Mouse (Mus musculus) liver, embryonic 15.5 days (tissue): ENCODE data around the gene Tmem8b. TPM values are rescaled to one million over a fixed set of nuclear protein-coding genes. Genes with fewer than 3 reads are reported as not detected.
A peak's percentile ranks its signal among the peaks of the same experiment; 100 is the strongest.

Experiments used
- ATAC-seq: fragments of 200-750 bp; cut with Nextera tagmentation; 2 replicates; pipeline ENCODE4 v1.8.0; 2017; ENCODE audit warnings: moderate number of reproducible peaks, mild to moderate bottlenecking, moderate library complexity; ENCODE audit not compliant: insufficient read depth
- H3K27ac ChIP-seq: fragments of 300-500 bp; sonication (generic); replicated peaks from 2 replicates; pipeline ENCODE4 v1.5.1; 2015; ENCODE audit warnings: mild to moderate bottlenecking, inconsistent platforms
- H3K27me3 ChIP-seq: fragments of 300-500 bp; sonication (generic); 2 replicates; pipeline ENCODE4 v1.6.1; 2015; ENCODE audit warnings: mild to moderate bottlenecking, inconsistent platforms
- H3K36me3 ChIP-seq: fragments of 300-500 bp; sonication (generic); replicated peaks from 2 replicates; pipeline ENCODE4 v1.6.1; 2015; ENCODE audit warnings: moderate library complexity, mild to moderate bottlenecking, inconsistent platforms
- H3K4me1 ChIP-seq: fragments of 300-500 bp; sonication (generic); replicated peaks from 2 replicates; pipeline ENCODE4 v1.6.1; 2015; ENCODE audit warnings: inconsistent platforms
- H3K4me2 ChIP-seq: fragments of 300-500 bp; sonication (generic); 2 replicates; pipeline ENCODE4 v1.6.1; 2015; ENCODE audit warnings: moderate library complexity, mild to moderate bottlenecking, inconsistent platforms
- H3K4me3 ChIP-seq: fragments of 300-500 bp; sonication (generic); replicated peaks from 2 replicates; pipeline ENCODE4 v1.5.1; 2015; ENCODE audit warnings: mild to moderate bottlenecking, inconsistent platforms
- H3K9ac ChIP-seq: fragments of 300-500 bp; sonication (generic); 2 replicates; pipeline ENCODE4 v1.6.1; 2015; ENCODE audit warnings: moderate library complexity, mild to moderate bottlenecking, inconsistent platforms
- H3K9me3 ChIP-seq: fragments of 300-500 bp; sonication (generic); replicated peaks from 2 replicates; pipeline ENCODE4 v1.6.1; 2016; ENCODE audit warnings: inconsistent platforms
- WGBS: fragments of 180-500 bp; shearing (Covaris S2); methylation state at CpG from one replicate; pipeline ENCODE4 v1.1.7; 2015; ENCODE audit warnings: mixed read lengths; ENCODE audit not compliant: insufficient replicate concordance; 5-methylcytosine and 5-hydroxymethylcytosine counted together
- polyA plus RNA-seq: library from polyadenylated mRNA; unstranded; fragments of >200 nt; fragmentation: Nextera tagmentation; extraction: Ambion mirVana; gene quantifications from 2 replicates; pipeline ENCODE4 v1.2.1, GENCODE M21; 2015

Gene Tmem8b
- 0.15 and 0.20 TPM in 2 replicates for polyA plus RNA-seq

- Histone ChIP-seq H3K27ac (peak within 1 kb of the TSS; percentile 38; the same call in 1 of the 2 replicates), H3K4me2 (peak within 1 kb of the TSS; percentile 96), H3K4me3 (peak within 1 kb of the TSS; percentile 80), H3K9ac (peak within 1 kb of the TSS; percentile 77), H3K9me3 (no peaks in the 10 kb centered on the region), H3K4me1 (peaks cover 19% of the 10 kb centered on the region), H3K27me3 (peaks cover 55% of the 10 kb centered on the region), H3K36me3 (no peaks in the 10 kb centered on the region)
- ATAC-seq: peak; percentile 94
- WGBS: 2% methylated on average over 41 of the region's 41 CpGs
These were observed at the start of gene Tmem8b, which contains the start of gene Fam221b for GRCm38 (mm10) chr4:43668782-43669427. Gene Tmem8b (plus strand): TSS chr4:43668971. Gene Fam221b (minus strand): TSS chr4:43669145.

DNA sequence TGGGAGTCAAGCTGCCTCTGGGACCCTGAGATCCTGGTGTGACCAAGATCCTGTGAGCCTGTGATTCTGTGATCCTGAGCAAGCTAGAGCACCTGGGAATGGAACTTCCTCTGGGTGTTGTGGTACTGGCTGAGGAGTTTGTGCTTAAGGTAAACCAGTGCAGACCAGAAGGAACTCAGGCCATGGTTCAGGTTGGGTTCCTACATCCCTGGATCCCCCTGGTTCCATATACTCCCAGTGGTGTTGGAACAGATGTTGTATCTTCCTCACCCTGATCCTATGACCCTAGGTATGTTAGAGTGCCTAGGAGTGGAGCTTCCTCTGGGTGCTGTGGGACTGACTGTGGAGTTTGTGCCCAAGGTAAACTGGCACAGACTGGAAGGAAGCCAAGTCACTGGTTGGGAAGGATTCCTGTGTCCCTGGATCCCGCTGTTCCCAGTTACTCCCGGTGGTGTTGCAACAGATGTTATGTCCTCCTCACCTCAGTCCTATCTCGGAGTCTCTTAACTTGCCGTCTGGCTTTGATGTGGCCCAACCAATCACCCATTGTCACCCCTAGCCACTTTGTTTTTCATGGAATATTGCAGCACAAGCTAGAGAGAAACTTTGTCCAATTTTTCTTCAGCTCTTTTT, 48.5 kb upstream of the Tmem8b start:
- H3K4me2 ChIP-seq: no peak overlapping the region
- no peak overlapping the region for H3K4me3 ChIP-seq
- peaks cover 4% of the 10 kb centered on the region for H3K9me3 ChIP-seq
- H3K27ac ChIP-seq: no peak overlapping the region
- WGBS: 66% methylated on average over 4 of the region's 4 CpGs
- H3K4me1 ChIP-seq: no peaks in the 10 kb centered on the region
- no peaks in the 10 kb centered on the region for H3K36me3 ChIP-seq
- H3K9ac ChIP-seq: no peak overlapping the region
- ATAC-seq: no peak
- no peaks in the 10 kb centered on the region for H3K27me3 ChIP-seq

DNA sequence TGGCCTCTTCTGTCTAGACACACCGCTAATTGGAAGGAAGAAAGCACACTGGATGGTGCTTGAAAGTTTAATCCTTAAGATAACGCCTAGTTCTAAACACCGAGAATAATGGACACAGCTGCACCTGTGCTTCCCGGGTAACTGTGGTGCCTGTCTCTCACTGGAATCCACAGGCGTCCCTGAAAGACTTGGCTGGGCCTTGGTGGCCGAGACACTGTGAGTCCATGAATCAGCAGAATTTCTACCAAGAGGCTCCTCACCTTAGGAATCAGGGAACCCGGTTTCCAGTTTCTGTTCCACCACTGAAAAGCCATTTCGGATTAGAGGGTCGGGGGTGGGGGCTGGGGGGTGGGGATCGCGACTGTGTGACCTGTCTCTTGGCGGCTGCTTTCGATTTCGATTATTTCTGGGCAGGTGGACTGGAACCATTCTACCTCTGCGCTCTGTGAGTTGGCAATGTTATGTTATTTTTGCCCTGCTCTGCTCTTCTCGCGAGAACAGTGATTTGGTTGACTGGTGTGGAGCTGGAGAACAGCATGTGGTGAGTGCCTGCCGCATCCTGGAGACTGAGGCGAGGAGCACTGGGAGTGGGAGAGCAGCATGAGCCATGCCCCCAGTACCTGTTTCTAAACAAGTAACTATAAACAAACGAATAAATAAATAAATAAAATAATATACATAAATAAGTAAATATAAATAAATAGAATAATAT, 39.5 kb upstream of the Tmem8b start:
- peaks cover 8% of the 10 kb centered on the region for H3K9me3 ChIP-seq
- peak; percentile 44; the same call in 1 of the 2 replicates for ATAC-seq
- peaks cover 24% of the 10 kb centered on the region for H3K4me1 ChIP-seq
- WGBS: 47% methylated on average over 20 of the region's 20 CpGs
- peak overlapping the region; percentile 46 for H3K4me2 ChIP-seq
- H3K4me3 ChIP-seq: 0 out of 2 replicates have a peak overlapping the region, but pooled peaks have one; percentile 20
- H3K27me3 ChIP-seq: peaks cover 46% of the 10 kb centered on the region
- no peak overlapping the region for H3K27ac ChIP-seq
- H3K36me3 ChIP-seq: no peaks in the 10 kb centered on the region
- H3K9ac ChIP-seq: no peak overlapping the region

- Histone ChIP-seq H3K27me3 (peaks cover 46% of the 10 kb centered on the region), H3K9ac (no peak overlapping the region), H3K9me3 (peaks cover 6% of the 10 kb centered on the region), H3K4me2 (peak overlapping the region; percentile 43; the same call in 1 of the 2 replicates), H3K27ac (no peak overlapping the region), H3K4me1 (peaks cover 24% of the 10 kb centered on the region), H3K36me3 (no peaks in the 10 kb centered on the region), H3K4me3 (no peak overlapping the region)
- ATAC-seq: 0 out of 2 replicates have a peak, but pooled peaks have one; percentile 52
- WGBS: 9% methylated on average over 5 of the region's 5 CpGs
These were observed 38.7 kb upstream of the Tmem8b start for GRCm38 (mm10) chr4:43630030-43630581.

GRCm38 (mm10) chr4:43630671-43631045, 38.1 kb upstream of the Tmem8b start:
- no peak overlapping the region for H3K27ac ChIP-seq
- H3K4me3 ChIP-seq: peak overlapping the region; percentile 56; the same call in 1 of the 2 replicates
- WGBS: 25% methylated on average over 5 of the region's 5 CpGs
- H3K4me2 ChIP-seq: peak overlapping the region; percentile 80
- H3K4me1 ChIP-seq: peaks cover 24% of the 10 kb centered on the region
- no peak overlapping the region for H3K9ac ChIP-seq
- peaks cover 52% of the 10 kb centered on the region for H3K27me3 ChIP-seq
- H3K36me3 ChIP-seq: no peaks in the 10 kb centered on the region
- no peak for ATAC-seq
- H3K9me3 ChIP-seq: peaks cover under 1% of the 10 kb centered on the region

DNA sequence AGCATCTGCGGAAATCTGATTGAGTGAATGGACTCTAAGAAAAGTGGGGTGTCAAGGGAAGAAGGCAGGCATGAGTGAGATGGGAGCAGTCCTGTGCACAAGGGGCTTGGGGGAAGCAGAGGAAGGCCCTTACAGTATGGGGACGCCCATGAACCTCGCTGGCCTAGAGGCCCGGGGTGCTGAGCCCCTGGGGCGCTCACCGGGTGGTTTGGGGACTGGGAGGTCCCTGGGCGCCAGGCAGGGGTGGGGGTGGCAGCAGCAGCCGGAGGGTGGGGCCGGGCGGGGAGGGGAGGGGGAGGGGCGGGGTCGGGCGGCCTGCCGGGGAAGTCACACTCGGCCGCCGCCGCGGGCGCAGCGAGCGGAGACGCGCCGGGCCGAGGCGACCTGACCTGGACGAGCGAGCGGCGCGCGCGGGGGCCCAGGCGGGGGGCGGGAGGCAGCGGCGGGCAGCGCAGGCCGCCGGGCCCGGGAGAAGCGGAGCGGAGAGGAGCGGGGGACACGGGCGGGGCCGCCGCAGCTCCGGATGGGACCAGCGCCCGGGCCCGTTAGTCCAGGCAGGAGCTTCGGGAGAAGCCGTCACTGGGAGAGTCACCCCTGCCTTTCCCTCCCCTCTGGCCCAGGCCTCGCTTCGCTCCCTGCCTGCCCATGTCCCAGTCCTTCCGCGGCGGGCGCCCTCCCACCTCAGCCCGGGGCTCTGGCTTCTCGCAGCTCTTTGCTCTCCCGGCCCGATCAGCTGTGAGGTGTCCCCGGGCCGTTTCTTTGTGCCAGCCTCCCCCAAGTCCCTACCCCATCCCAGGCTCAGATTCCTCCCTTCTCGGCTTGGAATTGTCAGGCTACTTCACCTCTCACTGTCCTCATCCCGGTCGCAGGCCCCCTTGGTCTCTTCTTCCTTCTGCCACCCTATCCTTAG, 37.5 kb upstream of the Tmem8b start, which contains the start of gene Npr2:
Npr2 (plus strand) TSS at position 890 of the 910 bp plus-strand sequence.
- 2% methylated on average over 47 of the region's 70 CpGs for WGBS
- peak within 1 kb of the TSS; percentile 46; the same call in 1 of the 2 replicates for H3K9ac ChIP-seq
- H3K9me3 ChIP-seq: no peaks in the 10 kb centered on the region
- ATAC-seq: no peak
- H3K27ac ChIP-seq: no peak within 1 kb of the TSS
- H3K4me1 ChIP-seq: peaks cover 24% of the 10 kb centered on the region
- peak within 1 kb of the TSS; percentile 80 for H3K4me2 ChIP-seq
- H3K27me3 ChIP-seq: peaks cover 53% of the 10 kb centered on the region
- no peaks in the 10 kb centered on the region for H3K36me3 ChIP-seq
- H3K4me3 ChIP-seq: peak within 1 kb of the TSS; percentile 56

- H3K36me3 ChIP-seq: no peaks in the 10 kb centered on the region
- no peaks in the 10 kb centered on the region for H3K9me3 ChIP-seq
- H3K27ac ChIP-seq: no peak overlapping the region
- H3K4me1 ChIP-seq: peaks cover 24% of the 10 kb centered on the region
- H3K9ac ChIP-seq: 0 out of 2 replicates have a peak overlapping the region, but pooled peaks have one; percentile 46
- no peak for ATAC-seq
- WGBS: 60% methylated on average over 42 of the region's 42 CpGs
- H3K4me3 ChIP-seq: peak overlapping the region; percentile 56
- peaks cover 55% of the 10 kb centered on the region for H3K27me3 ChIP-seq
- H3K4me2 ChIP-seq: peak overlapping the region; percentile 80
These were observed 36.5 kb upstream of the Tmem8b start for GRCm38 (mm10) chr4:43631956-43632920.

- Histone ChIP-seq H3K36me3 (no peaks in the 10 kb centered on the region), H3K9me3 (no peaks in the 10 kb centered on the region), H3K4me1 (peaks cover 24% of the 10 kb centered on the region), H3K27me3 (peaks cover 55% of the 10 kb centered on the region), H3K4me3 (no peak overlapping the region), H3K4me2 (no peak overlapping the region), H3K27ac (no peak overlapping the region), H3K9ac (no peak overlapping the region)
- ATAC-seq: no peak
- WGBS: 74% methylated on average over 8 of the region's 8 CpGs
These were observed 35.5 kb upstream of the Tmem8b start for GRCm38 (mm10) chr4:43633296-43633695.

- H3K9ac ChIP-seq: no peak overlapping the region
- no peak overlapping the region for H3K4me2 ChIP-seq
- ATAC-seq: no peak
- 78% methylated on average over 2 of the region's 2 CpGs for WGBS
- no peak overlapping the region for H3K27ac ChIP-seq
- H3K9me3 ChIP-seq: no peaks in the 10 kb centered on the region
- H3K4me3 ChIP-seq: no peak overlapping the region
- no peaks in the 10 kb centered on the region for H3K36me3 ChIP-seq
- H3K4me1 ChIP-seq: peaks cover 24% of the 10 kb centered on the region
- peaks cover 55% of the 10 kb centered on the region for H3K27me3 ChIP-seq
These were observed 35.0 kb upstream of the Tmem8b start for GRCm38 (mm10) chr4:43633736-43634135.
